21 mouse cellular contexts compared by ENCODE assay signal in the genomic region with DNA sequence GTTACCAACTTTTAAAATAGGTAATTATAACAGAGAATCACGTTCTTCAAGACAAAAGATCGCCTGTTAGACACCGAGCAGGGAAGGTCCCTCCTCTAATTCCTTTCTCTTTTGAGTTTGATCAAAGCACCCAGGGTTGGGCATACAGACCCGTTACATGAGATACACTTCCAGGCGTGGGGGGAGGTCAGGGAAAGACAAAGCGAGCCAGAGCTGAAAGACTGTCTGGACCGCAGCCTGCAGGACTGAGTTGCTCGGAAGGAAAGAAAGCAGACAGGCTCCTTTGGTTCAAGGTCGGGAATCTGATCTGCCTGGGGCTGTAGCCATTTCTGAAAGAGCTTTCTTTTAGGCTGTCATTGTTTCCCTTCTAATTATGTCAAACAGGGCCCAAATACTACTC. TPM values are rescaled to one million over a fixed set of nuclear protein-coding genes. Genes with fewer than 3 reads are reported as not detected.
DNase-seq lines count a peak whose midpoint lies in the region; ATAC-seq and TF ChIP-seq lines count a peak whose summit lies in the region.
"Had no signal": no experiment of that assay in that cellular context is flagged by ENCODE, and none has a peak within 500 bp of the region (broad histone marks: within the 10 kb centered on the region; RNA-seq: fewer than 3 reads in every experiment).

No protein-coding gene starts in this region.

- DNase-seq in kidney, adult 8-10 months, result no peak
- peak; percentile 84 for DNase-seq in brain, embryonic 14.5 days (ENCODE audit: low read depth)
- DNase-seq in spleen, adult 12 weeks (ENCODE audit: low spot score), result no peak
- DNase-seq in urinary bladder, adult 2 months (ENCODE audit: low spot score), result no peak
- no peak for DNase-seq in c-Kit-positive CD71-positive TER-119-positive erythroid progenitor cells, embryonic 14.5 days (ENCODE audit: low spot score)
- DNase-seq: gastrocnemius, postnatal 14 days; kidney, postnatal 25 days; right cerebral cortex, postnatal 4 days; thymus, postnatal 4 days had no signal

- peak; percentile 60; the same call in 1 of the 2 replicates for ATAC-seq in kidney, embryonic 14.5 days (ENCODE audit: low FRiP score, low TSS enrichment)
- ATAC-seq in forebrain, embryonic 13.5 days, result peak; percentile 70

- H3K27me3 ChIP-seq in kidney, embryonic 14.5 days (ENCODE audit: control insufficient read depth, insufficient read depth, low read length), result no peaks in the 10 kb centered on the region
- no peaks in the 10 kb centered on the region; the same call in 1 of the 2 replicates for H3K27me3 ChIP-seq in ES-Bruce4 (ENCODE audit: control insufficient read depth, insufficient read depth, low read length, poor library complexity, severe bottlenecking)
- no peaks in the 10 kb centered on the region for H3K27me3 ChIP-seq in forebrain, embryonic 13.5 days
- H3K27me3 ChIP-seq: midbrain, embryonic 12.5 days; stomach, embryonic 15.5 days had no signal

- WGBS in kidney, embryonic 14.5 days, result 28% methylated on average over 9 of the region's 9 CpGs
- 6% methylated on average over 9 of the region's 9 CpGs for WGBS in forebrain, embryonic 13.5 days

- no peak for TF ChIP-seq POLR2A in ES-Bruce4 (IDR thresholded peaks at IDR 0.05; ENCODE audit: insufficient read depth, low read length)
- TF ChIP-seq POLR2A in brain, embryonic 14.5 days (IDR thresholded peaks at IDR 0.05; ENCODE audit: borderline replicate concordance, extremely low read depth, insufficient read depth, insufficient read length, poor library complexity, severe bottlenecking), result no peak

- no peaks in the 10 kb centered on the region for H3K36me3 ChIP-seq in kidney, embryonic 14.5 days (ENCODE audit: control insufficient read depth, insufficient read depth, low read length)
- no peaks in the 10 kb centered on the region for H3K36me3 ChIP-seq in ES-Bruce4 (ENCODE audit: control insufficient read depth, insufficient read depth, low read length, poor library complexity, severe bottlenecking)
- H3K36me3 ChIP-seq in forebrain, embryonic 13.5 days (ENCODE audit: poor library complexity, severe bottlenecking), result no peaks in the 10 kb centered on the region
- H3K36me3 ChIP-seq: heart, embryonic 10.5 days; midbrain, embryonic 12.5 days; stomach, embryonic 15.5 days had no signal

- no peaks in the 10 kb centered on the region for H3K4me1 ChIP-seq in kidney, embryonic 14.5 days (ENCODE audit: control insufficient read depth, insufficient read depth, low read length)
- H3K4me1 ChIP-seq in ES-Bruce4 (ENCODE audit: control insufficient read depth, insufficient read depth, low read length), result no peaks in the 10 kb centered on the region
- peaks cover 12% of the 10 kb centered on the region for H3K4me1 ChIP-seq in forebrain, embryonic 13.5 days
- H3K4me1 ChIP-seq: heart, embryonic 10.5 days; stomach, embryonic 15.5 days had no signal

- no peak overlapping the region for H3K4me2 ChIP-seq in kidney, embryonic 14.5 days (replicated peaks; ENCODE audit: low read depth, low read length)
- peak overlapping the region; percentile 20; the same call in 1 of the 2 replicates for H3K4me2 ChIP-seq in forebrain, embryonic 13.5 days
- H3K4me2 ChIP-seq: hindbrain, embryonic 14.5 days; midbrain, embryonic 12.5 days; stomach, embryonic 15.5 days had no signal

- no peak overlapping the region for H3K27ac ChIP-seq in kidney, embryonic 14.5 days (ENCODE audit: low read depth, low read length)
- H3K27ac ChIP-seq in ES-Bruce4 (ENCODE audit: insufficient read depth, low read length), result no peak overlapping the region
- H3K27ac ChIP-seq in forebrain, embryonic 13.5 days, result no peak overlapping the region
- H3K27ac ChIP-seq: heart, embryonic 10.5 days; hindbrain, embryonic 14.5 days; midbrain, embryonic 12.5 days; stomach, embryonic 15.5 days had no signal

- H3K9ac ChIP-seq in kidney, embryonic 14.5 days (ENCODE audit: low read depth, low read length), result no peak overlapping the region
- H3K9ac ChIP-seq in ES-Bruce4 (ENCODE audit: low read depth, poor library complexity, severe bottlenecking), result no peak overlapping the region
- H3K9ac ChIP-seq in forebrain, embryonic 13.5 days, result no peak overlapping the region
- H3K9ac ChIP-seq: hindbrain, embryonic 14.5 days; midbrain, embryonic 12.5 days; stomach, embryonic 15.5 days had no signal

- 0 out of 2 replicates have a peak, but pooled peaks have one; percentile 41 for TF ChIP-seq EP300 in ES-Bruce4 (IDR thresholded peaks at IDR 0.05; ENCODE audit: insufficient read depth, low read depth, low read length)

- H3K9me3 ChIP-seq in kidney, embryonic 14.5 days (ENCODE audit: control insufficient read depth, low read length), result no peaks in the 10 kb centered on the region
- H3K9me3 ChIP-seq in ES-Bruce4 (replicated peaks; ENCODE audit: control insufficient read depth, insufficient read depth, low read length, poor library complexity, severe bottlenecking), result no peaks in the 10 kb centered on the region
- H3K9me3 ChIP-seq in forebrain, embryonic 13.5 days (replicated peaks), result no peaks in the 10 kb centered on the region
- H3K9me3 ChIP-seq: heart, embryonic 10.5 days; midbrain, embryonic 12.5 days; stomach, embryonic 15.5 days had no signal

- no peak overlapping the region for H3K4me3 ChIP-seq in kidney, embryonic 14.5 days (ENCODE audit: low read length)
- no peak overlapping the region for H3K4me3 ChIP-seq in ES-Bruce4 (ENCODE audit: low read depth, low read length)
- H3K4me3 ChIP-seq in forebrain, embryonic 13.5 days, result no peak overlapping the region
- H3K4me3 ChIP-seq: erythroblast, embryonic 14.5 days; heart, embryonic 10.5 days; midbrain, embryonic 12.5 days; stomach, embryonic 15.5 days had no signal

- TF ChIP-seq CTCF in ES-Bruce4 (IDR thresholded peaks at IDR 0.05; ENCODE audit: low read depth, low read length), result no peak
- no peak for TF ChIP-seq CTCF in brain, embryonic 14.5 days (IDR thresholded peaks at IDR 0.05; ENCODE audit: borderline replicate concordance, extremely low read depth, insufficient read depth, insufficient read length)

RNA-seq across cellular contexts. Expression of a gene that starts 5.9 kb away (rescaled TPM):
- polyA plus RNA-seq in kidney, embryonic 14.5 days (2014; fragmentation: Nextera tagmentation; extraction: Ambion mirVana), result not detected in 2 replicates
- not detected in 2 replicates for polyA plus RNA-seq in ES-Bruce4 (2011; ENCODE audit: insufficient read depth, insufficient read length, low read depth, missing spikeins)
- 0.05 TPM in 1 of 2 replicates, not detected in the other for polyA plus RNA-seq in brain, embryonic 14.5 days (2012; rRNA removed)
- not detected in 2 replicates for polyA plus RNA-seq in forebrain, embryonic 13.5 days (2015; fragmentation: Nextera tagmentation; extraction: Ambion mirVana)
- not detected in 2 replicates for polyA plus RNA-seq in urinary bladder, adult 2 months (2012; rRNA removed)
- polyA plus RNA-seq: C2C12; erythroblast, embryonic 14.5 days; heart, embryonic 10.5 days; hindbrain, embryonic 14.5 days; liver, adult 2 months; lung, embryonic 16.5 days; midbrain, embryonic 12.5 days; neural tube, embryonic 14.5 days; stomach, embryonic 15.5 days had no signal
